Mouse (Mus musculus) G1E (cell line): ENCODE data around the gene Cep55.

Experiments used
- CTCF ChIP-seq: IDR thresholded peaks from 2 replicates; pipeline ENCODE4 v1.5.1; 2012; ENCODE audit warnings: low read depth, low read length, inconsistent platforms, mixed read lengths
- GATA1 ChIP-seq: IDR thresholded peaks from 2 replicates; pipeline ENCODE4 v1.6.1; 2012; ENCODE audit warnings: borderline replicate concordance, low read length, inconsistent platforms, mixed read lengths
- GATA2 ChIP-seq: IDR thresholded peaks from 2 replicates; pipeline ENCODE4 v1.6.1; 2012; ENCODE audit warnings: low read depth, low read length, inconsistent platforms, borderline replicate concordance
- TAL1 ChIP-seq: conservative IDR thresholded peaks from 2 replicates; pipeline ENCODE4 v1.6.1; 2012; ENCODE audit warnings: low read depth, low read length, inconsistent platforms, mixed read lengths

- no peak for TF ChIP-seq CTCF
- TF ChIP-seq TAL1: no peak
- TF ChIP-seq GATA1: no peak
- no peak for TF ChIP-seq GATA2
Observed at GRCm38 (mm10) chr19:38112575-38112974, 57.8 kb downstream of the Cep55 start.
